Mouse (Mus musculus): ENCODE data around the gene Glra4. TPM values are rescaled to one million over a fixed set of nuclear protein-coding genes. Genes with fewer than 3 reads are reported as not detected.
"Not testable (repeated sequence)": the region's sequence is repeated elsewhere in the genome, so short reads cannot be mapped to it uniquely, and the experiment has no call there.

Glra4 gene
- polyA plus RNA-seq, 1 experiment from 2014 or later, result 0.10 TPM

DNA sequence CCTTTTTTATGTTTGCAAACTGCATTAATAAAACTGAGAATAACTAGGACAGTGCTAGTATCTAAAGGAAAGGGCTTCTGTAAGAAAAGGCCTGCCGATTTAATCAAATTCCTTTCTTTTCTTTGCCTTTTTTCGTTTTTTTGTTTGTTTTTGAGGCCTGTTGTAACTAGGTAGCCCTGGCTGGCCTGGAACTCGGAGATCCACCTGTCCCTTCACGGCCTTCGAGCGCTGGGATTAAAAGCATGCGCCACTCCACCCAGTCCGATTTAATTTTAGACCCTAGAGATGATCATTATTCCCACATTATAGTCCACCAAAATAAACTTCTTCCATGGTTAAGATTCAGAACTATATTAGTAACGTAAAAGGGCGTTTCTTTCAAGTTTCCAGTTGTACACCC is 37.7 kb downstream of the Glra4 start:
- H3K36me3 ChIP-seq (ENCODE audit: control insufficient read depth, insufficient read depth, low read length), result no peaks in the 10 kb centered on the region
- no peak for ATAC-seq (replicated peaks; ENCODE audit: insufficient number of reproducible peaks, low FRiP score, low TSS enrichment)
- peak overlapping the region; percentile 59 for H3K4me3 ChIP-seq (ENCODE audit: low read depth, low read length)
- H3K27ac ChIP-seq (ENCODE audit: low read depth, low read length), result peak overlapping the region; percentile 90
- H3K4me2 ChIP-seq, result peak overlapping the region; percentile 61
- no peaks in the 10 kb centered on the region for H3K27me3 ChIP-seq (ENCODE audit: control insufficient read depth, insufficient read depth, low read length)
- H3K9ac ChIP-seq (ENCODE audit: low read depth, low read length), result peak overlapping the region; percentile 69
- no peaks in the 10 kb centered on the region for H3K9me3 ChIP-seq (replicated peaks; ENCODE audit: control insufficient read depth, low read length)
- WGBS (ENCODE audit: insufficient replicate concordance), result 25% methylated on average over 10 of the region's 10 CpGs
- peaks cover 3% of the 10 kb centered on the region; the same call in 1 of the 2 replicates for H3K4me1 ChIP-seq (ENCODE audit: control insufficient read depth, insufficient read depth, low read length)

DNA sequence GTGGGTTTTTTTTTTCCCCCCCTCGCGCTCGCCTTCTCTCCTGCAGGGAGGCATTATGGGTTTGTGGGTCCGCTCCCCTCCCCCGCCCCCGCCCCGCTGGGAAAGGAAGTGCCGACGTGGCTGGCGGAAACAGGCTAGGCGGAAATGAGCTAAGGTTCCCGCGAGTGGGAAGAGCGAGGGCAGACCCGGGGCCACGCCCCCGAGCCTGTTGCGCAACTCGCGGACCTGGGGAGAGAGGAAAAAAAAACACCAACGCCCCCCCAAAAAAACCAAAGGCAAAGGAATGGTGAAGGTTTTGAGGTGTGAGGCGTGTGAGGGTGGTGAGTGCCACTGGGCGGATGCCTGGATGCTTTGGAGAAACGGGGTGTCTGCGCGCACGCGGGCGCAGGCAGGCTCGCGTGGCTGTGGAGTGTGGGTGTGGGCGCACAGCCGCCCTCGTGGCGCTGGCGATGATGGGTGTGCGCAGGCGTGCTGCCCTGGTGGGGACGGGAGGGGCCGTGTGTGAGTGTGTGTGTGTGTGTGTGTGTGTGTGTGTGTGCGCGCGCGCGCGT is 38.2 kb downstream of the Glra4 start:
- ATAC-seq (replicated peaks; ENCODE audit: insufficient number of reproducible peaks, low FRiP score, low TSS enrichment), result peak; percentile 80
- no peaks in the 10 kb centered on the region for H3K9me3 ChIP-seq (replicated peaks; ENCODE audit: control insufficient read depth, low read length)
- H3K36me3 ChIP-seq (ENCODE audit: control insufficient read depth, insufficient read depth, low read length), result no peaks in the 10 kb centered on the region
- 26% methylated on average over 44 of the region's 46 CpGs for WGBS (ENCODE audit: insufficient replicate concordance)
- peak overlapping the region; percentile 59 for H3K4me3 ChIP-seq (ENCODE audit: low read depth, low read length)
- peaks cover 3% of the 10 kb centered on the region; the same call in 1 of the 2 replicates for H3K4me1 ChIP-seq (ENCODE audit: control insufficient read depth, insufficient read depth, low read length)
- peak overlapping the region; percentile 61 for H3K4me2 ChIP-seq
- peak overlapping the region; percentile 90 for H3K27ac ChIP-seq (ENCODE audit: low read depth, low read length)
- H3K9ac ChIP-seq (ENCODE audit: low read depth, low read length), result peak overlapping the region; percentile 69
- H3K27me3 ChIP-seq (ENCODE audit: control insufficient read depth, insufficient read depth, low read length), result no peaks in the 10 kb centered on the region

DNA sequence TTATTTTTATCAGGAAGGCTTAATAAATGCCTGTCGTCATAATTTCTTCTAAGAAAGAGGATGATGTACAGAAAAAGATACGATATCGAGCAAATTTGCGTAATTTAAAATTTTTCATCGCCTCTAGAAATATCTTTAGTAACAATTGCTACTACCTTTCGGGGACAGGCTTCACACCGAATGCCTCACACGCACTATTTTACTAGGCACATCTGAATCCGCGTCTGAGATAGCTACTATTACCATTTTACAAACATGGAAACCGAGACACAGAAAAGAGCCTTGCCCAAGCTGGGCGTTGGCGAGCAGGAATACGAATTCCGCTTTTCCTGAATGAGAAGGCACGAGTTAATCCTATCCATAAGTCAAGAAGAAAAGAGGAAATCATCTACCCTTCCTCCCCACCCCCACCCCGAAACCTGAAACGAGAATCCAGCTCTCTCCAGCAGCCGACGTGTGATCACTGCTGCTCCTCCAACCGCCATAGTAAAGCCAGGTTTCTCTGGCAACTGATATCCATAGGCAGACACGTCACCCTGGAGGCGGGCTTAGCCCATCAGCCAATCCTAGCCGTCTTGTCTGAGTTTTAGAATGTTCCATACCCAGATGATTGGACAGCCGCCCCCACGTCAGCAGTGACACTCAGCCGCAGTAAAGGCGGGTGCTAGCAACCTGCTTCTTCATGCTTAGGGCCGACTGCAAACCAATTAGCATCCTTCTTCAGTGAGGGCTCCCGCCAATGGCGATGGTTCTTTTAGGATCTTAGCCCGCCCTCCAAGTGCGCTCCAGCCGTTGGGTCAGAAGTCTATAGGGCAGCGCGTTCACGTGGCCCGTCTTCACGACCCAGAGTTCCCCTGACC is 38.9 kb downstream of the Glra4 start:
- WGBS (ENCODE audit: insufficient replicate concordance), result 25% methylated on average over 39 of the region's 39 CpGs
- Histone ChIP-seq H3K9ac (ENCODE audit: low read depth, low read length) (peak overlapping the region; percentile 80), H3K27ac (ENCODE audit: low read depth, low read length) (peak overlapping the region; percentile 90), H3K4me2 (peak overlapping the region; percentile 39), H3K4me3 (ENCODE audit: low read depth, low read length) (peak overlapping the region; percentile 59), H3K4me1 (ENCODE audit: control insufficient read depth, insufficient read depth, low read length) (peaks cover 3% of the 10 kb centered on the region; the same call in 1 of the 2 replicates), H3K36me3 (ENCODE audit: control insufficient read depth, insufficient read depth, low read length) (no peaks in the 10 kb centered on the region), H3K27me3 (ENCODE audit: control insufficient read depth, insufficient read depth, low read length) (no peaks in the 10 kb centered on the region), H3K9me3 (replicated peaks; ENCODE audit: control insufficient read depth, low read length) (no peaks in the 10 kb centered on the region)
- peak; percentile 95 for ATAC-seq (replicated peaks; ENCODE audit: insufficient number of reproducible peaks, low FRiP score, low TSS enrichment)

DNA sequence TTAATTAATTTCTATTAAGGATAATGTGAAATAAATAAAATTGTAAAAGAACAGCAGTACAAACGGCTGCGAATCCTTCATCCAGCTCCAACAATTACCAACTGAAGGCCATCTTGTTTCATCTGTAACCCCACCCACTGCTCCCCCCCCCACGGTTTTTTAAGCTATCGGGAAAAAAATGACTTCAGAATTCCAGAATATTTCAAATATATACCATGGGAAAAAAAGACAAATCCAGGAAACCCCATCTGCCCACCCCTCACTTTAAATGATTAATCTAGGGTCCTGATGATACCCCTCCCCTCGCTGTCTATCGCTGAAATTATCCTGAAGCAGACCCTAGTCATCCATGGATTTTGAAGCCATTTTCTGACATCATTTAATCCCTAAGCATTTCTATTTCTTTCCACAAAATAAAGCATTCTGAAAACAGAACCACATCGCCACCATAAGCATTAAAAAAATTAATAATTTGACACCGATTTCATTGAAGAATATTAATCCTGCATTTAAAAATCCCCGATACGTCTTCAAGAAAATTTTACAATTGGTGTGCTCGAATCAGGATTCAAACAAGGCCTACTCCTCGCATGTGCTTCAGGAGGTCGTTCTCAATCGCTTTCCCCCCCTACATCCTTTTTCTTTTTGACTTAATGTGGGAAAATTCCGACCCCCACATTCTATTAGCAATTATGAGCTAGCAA is 39.7 kb downstream of the Glra4 start:
- H3K4me1 ChIP-seq (ENCODE audit: control insufficient read depth, insufficient read depth, low read length), result peaks cover 3% of the 10 kb centered on the region; the same call in 1 of the 2 replicates
- peak overlapping the region; percentile 59 for H3K4me3 ChIP-seq (ENCODE audit: low read depth, low read length)
- 22% methylated on average over 15 of the region's 15 CpGs for WGBS (ENCODE audit: insufficient replicate concordance)
- no peaks in the 10 kb centered on the region for H3K27me3 ChIP-seq (ENCODE audit: control insufficient read depth, insufficient read depth, low read length)
- H3K36me3 ChIP-seq (ENCODE audit: control insufficient read depth, insufficient read depth, low read length), result no peaks in the 10 kb centered on the region
- H3K9me3 ChIP-seq (replicated peaks; ENCODE audit: control insufficient read depth, low read length), result no peaks in the 10 kb centered on the region
- peak overlapping the region; percentile 80 for H3K9ac ChIP-seq (ENCODE audit: low read depth, low read length)
- ATAC-seq (replicated peaks; ENCODE audit: insufficient number of reproducible peaks, low FRiP score, low TSS enrichment), result no peak
- peak overlapping the region; percentile 89 for H3K27ac ChIP-seq (ENCODE audit: low read depth, low read length)
- H3K4me2 ChIP-seq, result peak overlapping the region; percentile 39

DNA sequence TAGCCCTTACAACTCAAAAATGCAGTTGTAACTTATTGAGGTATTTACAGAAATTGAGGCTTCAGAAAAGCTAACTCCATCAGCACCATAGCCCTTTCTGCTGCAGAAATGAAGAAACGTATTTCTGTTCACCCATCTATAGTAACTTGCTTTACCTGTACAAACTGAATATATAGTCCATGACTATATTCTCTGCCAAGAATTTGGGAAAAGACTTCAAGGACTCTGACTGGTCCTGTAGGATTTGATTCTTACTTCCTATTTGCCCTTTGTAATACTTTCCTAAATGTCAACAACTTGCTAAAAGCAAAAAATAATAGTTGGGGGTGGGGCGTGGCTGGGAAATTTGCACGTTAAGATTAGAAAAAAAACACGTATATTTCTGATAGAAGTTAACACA is 47.9 kb downstream of the Glra4 start:
- Histone ChIP-seq H3K4me1 (ENCODE audit: control insufficient read depth, insufficient read depth, low read length) (no peaks in the 10 kb centered on the region), H3K4me2 (no peak overlapping the region), H3K27me3 (ENCODE audit: control insufficient read depth, insufficient read depth, low read length) (no peaks in the 10 kb centered on the region), H3K36me3 (ENCODE audit: control insufficient read depth, insufficient read depth, low read length) (no peaks in the 10 kb centered on the region), H3K4me3 (ENCODE audit: low read depth, low read length) (no peak overlapping the region), H3K27ac (ENCODE audit: low read depth, low read length) (no peak overlapping the region), H3K9ac (ENCODE audit: low read depth, low read length) (no peak overlapping the region), H3K9me3 (replicated peaks; ENCODE audit: control insufficient read depth, low read length) (no peaks in the 10 kb centered on the region)
- ATAC-seq (replicated peaks; ENCODE audit: insufficient number of reproducible peaks, low FRiP score, low TSS enrichment), result no peak
- WGBS (ENCODE audit: insufficient replicate concordance), result 86% methylated on average over 4 of the region's 4 CpGs

DNA sequence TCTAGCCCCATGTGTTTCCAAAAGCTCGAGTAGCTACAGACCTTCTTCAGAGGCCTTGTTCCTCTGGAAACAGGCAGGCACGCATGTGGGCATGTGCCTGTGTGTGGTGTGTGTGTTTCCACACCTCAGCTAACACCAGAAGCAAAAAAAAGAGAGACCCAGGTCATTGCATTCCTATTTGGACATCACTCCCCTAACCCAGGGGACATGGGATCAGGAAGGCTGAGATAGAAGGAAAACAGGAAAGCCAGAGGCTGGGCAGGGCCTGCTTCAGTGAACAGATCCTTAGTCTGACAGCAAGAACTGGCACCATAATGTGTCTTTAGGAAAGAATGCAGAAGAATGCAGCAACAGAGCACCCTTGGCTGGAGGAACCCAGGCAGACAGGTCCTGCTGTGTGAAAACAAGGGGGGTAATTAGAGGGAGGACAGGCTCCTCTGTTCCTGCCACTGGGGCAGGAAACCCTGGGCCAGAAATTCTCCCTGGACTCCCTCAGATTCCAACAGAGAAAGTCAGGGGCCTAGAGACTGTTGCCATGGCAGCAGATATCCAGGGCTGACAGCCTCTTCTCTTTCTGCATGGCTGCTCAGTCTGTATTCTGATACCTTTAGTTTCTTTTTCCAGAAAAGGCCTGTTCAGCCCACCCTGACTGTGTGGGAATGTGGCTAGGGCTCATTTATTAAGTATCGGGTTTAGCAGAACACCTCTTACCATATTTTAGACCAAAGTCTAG is 65.0 kb downstream of the Glra4 start:
- H3K36me3 ChIP-seq (ENCODE audit: control insufficient read depth, insufficient read depth, low read length); H3K4me2 ChIP-seq; H3K4me3 ChIP-seq (ENCODE audit: low read depth, low read length); H3K27ac ChIP-seq (ENCODE audit: low read depth, low read length); H3K9me3 ChIP-seq (replicated peaks; ENCODE audit: control insufficient read depth, low read length); H3K9ac ChIP-seq (ENCODE audit: low read depth, low read length); ATAC-seq (replicated peaks; ENCODE audit: insufficient number of reproducible peaks, low FRiP score, low TSS enrichment); H3K27me3 ChIP-seq (ENCODE audit: control insufficient read depth, insufficient read depth, low read length); H3K4me1 ChIP-seq (ENCODE audit: control insufficient read depth, insufficient read depth, low read length): not testable (repeated sequence)
- WGBS (ENCODE audit: insufficient replicate concordance), result 72% methylated on average over 3 of the region's 3 CpGs

DNA sequence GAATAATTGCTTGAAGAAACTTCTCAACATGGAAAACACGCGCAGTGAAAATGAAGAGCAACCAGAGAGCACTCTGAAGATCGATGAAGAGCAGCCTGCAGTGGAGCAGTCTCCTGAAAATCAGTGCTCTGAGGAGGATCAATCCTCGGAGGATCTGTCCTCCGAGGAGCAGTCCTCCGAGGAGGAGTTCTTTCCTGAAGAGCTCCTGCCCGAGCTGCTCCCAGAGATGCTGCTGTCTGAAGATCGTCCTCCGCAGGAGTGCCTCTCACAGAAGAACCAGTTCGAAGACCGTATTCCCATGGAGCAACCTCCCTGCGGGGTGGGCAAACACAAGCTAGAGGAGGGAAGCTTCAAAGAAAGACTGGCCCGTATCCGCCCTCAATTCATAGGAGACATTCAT is 71.2 kb downstream of the Glra4 start:
- Histone ChIP-seq H3K36me3 (ENCODE audit: control insufficient read depth, insufficient read depth, low read length) (no peaks in the 10 kb centered on the region), H3K4me1 (ENCODE audit: control insufficient read depth, insufficient read depth, low read length) (no peaks in the 10 kb centered on the region), H3K27ac (ENCODE audit: low read depth, low read length) (no peak overlapping the region), H3K27me3 (ENCODE audit: control insufficient read depth, insufficient read depth, low read length) (no peaks in the 10 kb centered on the region), H3K4me3 (ENCODE audit: low read depth, low read length) (peak overlapping the region; percentile 52), H3K9me3 (replicated peaks; ENCODE audit: control insufficient read depth, low read length) (no peaks in the 10 kb centered on the region), H3K9ac (ENCODE audit: low read depth, low read length) (peak overlapping the region; percentile 77), H3K4me2 (peak overlapping the region; percentile 65)
- no peak for ATAC-seq (replicated peaks; ENCODE audit: insufficient number of reproducible peaks, low FRiP score, low TSS enrichment)
- WGBS (ENCODE audit: insufficient replicate concordance), result 25% methylated on average over 14 of the region's 14 CpGs

DNA sequence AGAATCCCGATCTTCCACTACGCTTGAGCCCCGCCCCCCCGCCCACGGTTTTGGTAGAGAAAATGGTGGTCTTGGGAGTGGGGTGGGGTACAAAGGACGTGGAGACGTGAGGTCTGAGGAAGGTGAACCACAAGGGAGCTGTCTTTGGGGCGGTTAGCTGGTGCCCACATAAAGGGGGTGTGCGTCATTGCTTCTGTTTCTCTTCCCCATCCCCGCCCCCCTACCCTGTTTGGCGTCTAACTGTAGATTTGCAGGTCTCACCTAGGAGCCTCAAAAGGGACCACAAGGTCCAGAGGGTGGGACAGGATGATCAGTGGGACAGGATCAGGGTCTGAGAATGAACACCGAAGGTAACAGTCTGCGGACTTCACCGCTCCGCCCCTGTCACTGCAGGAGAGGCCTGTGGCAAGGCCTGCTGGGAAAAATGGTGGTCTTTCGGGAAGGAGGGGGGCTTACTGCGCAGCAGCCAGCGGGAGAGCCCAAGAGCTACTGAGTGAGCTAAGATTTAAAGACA is 71.7 kb downstream of the Glra4 start:
- Histone ChIP-seq H3K27me3 (ENCODE audit: control insufficient read depth, insufficient read depth, low read length) (no peaks in the 10 kb centered on the region), H3K9me3 (replicated peaks; ENCODE audit: control insufficient read depth, low read length) (no peaks in the 10 kb centered on the region), H3K4me2 (peak overlapping the region; percentile 65), H3K4me3 (ENCODE audit: low read depth, low read length) (peak overlapping the region; percentile 52), H3K36me3 (ENCODE audit: control insufficient read depth, insufficient read depth, low read length) (no peaks in the 10 kb centered on the region), H3K27ac (ENCODE audit: low read depth, low read length) (peak overlapping the region; percentile 75), H3K4me1 (ENCODE audit: control insufficient read depth, insufficient read depth, low read length) (no peaks in the 10 kb centered on the region), H3K9ac (ENCODE audit: low read depth, low read length) (peak overlapping the region; percentile 77)
- ATAC-seq (replicated peaks; ENCODE audit: insufficient number of reproducible peaks, low FRiP score, low TSS enrichment), result peak; percentile 84
- 15% methylated on average over 18 of the region's 18 CpGs for WGBS (ENCODE audit: insufficient replicate concordance)
